Comparison of ENCODE assay signal across 10 mouse cellular contexts in genomic region chr14:79203496-79204158, GRCm38 (mm10). TPM values are rescaled to one million over a fixed set of nuclear protein-coding genes. Genes with fewer than 3 reads are reported as not detected.
DNase-seq lines count a peak whose midpoint lies in the region; ATAC-seq and TF ChIP-seq lines count a peak whose summit lies in the region.
"Had no signal": no experiment of that assay in that cellular context is flagged by ENCODE, and none has a peak within 500 bp of the region (broad histone marks: within the 10 kb centered on the region; RNA-seq: fewer than 3 reads in every experiment).

No protein-coding gene starts in this region.

- no peak for TF ChIP-seq CTCF in heart, postnatal 0 days (IDR thresholded peaks at IDR 0.05; ENCODE audit: low read depth)
- no peak for TF ChIP-seq CTCF in Patski (IDR thresholded peaks at IDR 0.05)

- H3K27me3 ChIP-seq in heart, postnatal 0 days (ENCODE audit: control insufficient read depth, insufficient read depth, low read length): no peaks in the 10 kb centered on the region
- H3K27me3 ChIP-seq in Patski: no peaks in the 10 kb centered on the region
- no peaks in the 10 kb centered on the region for H3K27me3 ChIP-seq in forebrain, embryonic 15.5 days
- H3K27me3 ChIP-seq in midbrain, embryonic 11.5 days (ENCODE audit: control insufficient read depth, insufficient read depth, low read length): no peaks in the 10 kb centered on the region

- no peak overlapping the region; the same call in 1 of the 2 replicates for H3K4me2 ChIP-seq in heart, postnatal 0 days (ENCODE audit: low read depth, low read length)
- no peak overlapping the region for H3K4me2 ChIP-seq in forebrain, embryonic 15.5 days (replicated peaks)
- peak overlapping the region; percentile 25 for H3K4me2 ChIP-seq in midbrain, embryonic 11.5 days

- TF ChIP-seq EP300 in heart, postnatal 0 days (IDR thresholded peaks at IDR 0.05; ENCODE audit: low read depth): no peak

- peak overlapping the region; percentile 43; the same call in 1 of the 2 replicates for H3K27ac ChIP-seq in heart, postnatal 0 days (ENCODE audit: low read depth)
- peak overlapping the region; percentile 85 for H3K27ac ChIP-seq in forebrain, embryonic 15.5 days (replicated peaks)
- H3K27ac ChIP-seq in midbrain, embryonic 11.5 days (ENCODE audit: low read depth, low read length): peak overlapping the region; percentile 81
- H3K27ac ChIP-seq: liver, embryonic 14.5 days had no signal

- ATAC-seq in heart, postnatal 0 days (ENCODE audit: insufficient read depth, low read depth): no peak
- ATAC-seq in Patski: peak; percentile 96
- peak; percentile 91 for ATAC-seq in forebrain, embryonic 15.5 days (replicated peaks)
- ATAC-seq in midbrain, embryonic 11.5 days (ENCODE audit: low FRiP score): peak; percentile 96
- ATAC-seq in inflammation-experienced regulatory T-cells, adult 6 months: no peak

- POLR2A ChIA-PET in Patski (lab: Charles Lee): interaction anchor here (0.7 kb wide), 1 partner anchor 15 kb away, joined by 3 read pairs; no protein-coding TSS in a partner anchor

- H3K36me3 ChIP-seq in heart, postnatal 0 days (replicated peaks; ENCODE audit: control insufficient read depth, insufficient read depth, low read length): 0 out of 2 replicates have a peak, but pooled peaks cover 15% of the 10 kb centered on the region
- no peaks in the 10 kb centered on the region for H3K36me3 ChIP-seq in forebrain, embryonic 15.5 days
- no peaks in the 10 kb centered on the region for H3K36me3 ChIP-seq in midbrain, embryonic 11.5 days (ENCODE audit: control insufficient read depth, insufficient read depth, low read length)

- H3K4me1 ChIP-seq in heart, postnatal 0 days (ENCODE audit: control insufficient read depth, insufficient read depth): no peaks in the 10 kb centered on the region
- peaks cover 53% of the 10 kb centered on the region for H3K4me1 ChIP-seq in forebrain, embryonic 15.5 days
- peaks cover 25% of the 10 kb centered on the region for H3K4me1 ChIP-seq in midbrain, embryonic 11.5 days (ENCODE audit: control insufficient read depth, insufficient read depth, low read length)

- no peak overlapping the region for H3K9ac ChIP-seq in heart, postnatal 0 days (replicated peaks; ENCODE audit: low read depth, low read length)
- H3K9ac ChIP-seq in forebrain, embryonic 15.5 days (replicated peaks): peak overlapping the region; percentile 15; the same call in 1 of the 2 replicates
- H3K9ac ChIP-seq in midbrain, embryonic 11.5 days (ENCODE audit: low read length): peak overlapping the region; percentile 39
- H3K9ac ChIP-seq: liver, embryonic 14.5 days had no signal

- intact Hi-C loops in heart, postnatal 10 days (cut with DNase I): loop anchor here (5.0 kb wide), 1 partner anchor 94 kb away; no protein-coding TSS in a partner anchor

- H3K9me3 ChIP-seq in heart, postnatal 0 days (replicated peaks; ENCODE audit: control insufficient read depth, low read length): no peaks in the 10 kb centered on the region
- no peaks in the 10 kb centered on the region for H3K9me3 ChIP-seq in forebrain, embryonic 15.5 days
- H3K9me3 ChIP-seq in midbrain, embryonic 11.5 days (ENCODE audit: control insufficient read depth, low read length): no peaks in the 10 kb centered on the region

- CTCF ChIA-PET in Patski (lab: Charles Lee): interaction anchor here (1.5 kb wide), 1 partner anchor 16 kb away, joined by 4 read pairs; no protein-coding TSS in a partner anchor

- no peak overlapping the region for H3K4me3 ChIP-seq in heart, postnatal 0 days (ENCODE audit: low read depth, low read length)
- no peak overlapping the region for H3K4me3 ChIP-seq in forebrain, embryonic 15.5 days
- H3K4me3 ChIP-seq in midbrain, embryonic 11.5 days (ENCODE audit: low read depth, low read length): no peak overlapping the region

- in situ Hi-C loops in Patski (cut with MboI; ENCODE audit: low pct_unique_long_range_greater_than_20kb): no loop called here

- no peak for DNase-seq in heart, postnatal 0 days (ENCODE audit: low spot score)
- no peak for DNase-seq in heart, postnatal 10 days
- peak; percentile 94 for DNase-seq in Patski (ENCODE audit: low read depth, low spot score)
- peak; percentile 95 for DNase-seq in midbrain, embryonic 11.5 days (ENCODE audit: low spot score, missing footprints)
- no peak for DNase-seq in lung, postnatal 14 days
- DNase-seq in cerebellum, adult 8-10 months: no peak

- WGBS in heart, postnatal 0 days: 57% methylated on average over 12 of the region's 12 CpGs
- WGBS in forebrain, embryonic 15.5 days: 2% methylated on average over 12 of the region's 12 CpGs
- 1% methylated on average over 12 of the region's 12 CpGs for WGBS in midbrain, embryonic 11.5 days

RNA-seq across cellular contexts. Expression of gene Zfp957, which starts 43.5 kb away (rescaled TPM):
- total RNA-seq in heart, postnatal 0 days (2014; rRNA removed; ENCODE audit: low replicate concordance): not detected in 2 replicates
- not detected in 2 replicates for polyA plus RNA-seq in heart, postnatal 0 days (2015; fragmentation: Nextera tagmentation; extraction: Ambion mirVana)
- total RNA-seq in heart, postnatal 10 days (2021): not detected
- polyA plus RNA-seq in Patski (2021): 0.03 TPM
- not detected in 2 replicates for polyA plus RNA-seq in forebrain, embryonic 15.5 days (2015; fragmentation: Nextera tagmentation; extraction: Ambion mirVana)
- not detected in 2 replicates for polyA plus RNA-seq in midbrain, embryonic 11.5 days (2014; fragmentation: Nextera tagmentation; extraction: Ambion mirVana)
- polyA plus RNA-seq in inflammation-experienced regulatory T-cells, adult 6 months (2017; shearing (Covaris generic)): under 1 TPM in 1 of 3 experiments, not detected in 2; 0.31 TPM
- polyA plus RNA-seq: cortical plate, adult 2 months; liver, embryonic 14.5 days had no signal

Comparison
In these comparisons a context has a peak if more than half of its experiments do, and no peak if none do; other contexts are left out.
1. ATAC-seq: peak in Patski (single experiment), forebrain, embryonic 15.5 days (single experiment) and midbrain, embryonic 11.5 days (single experiment); none in heart, postnatal 0 days (single experiment) and inflammation-experienced regulatory T-cells, adult 6 months (single experiment).
2. DNase-seq: peak in Patski (single experiment) and midbrain, embryonic 11.5 days (single experiment); none in heart, postnatal 0 days (single experiment), heart, postnatal 10 days (0 of 2), lung, postnatal 14 days (single experiment) and cerebellum, adult 8-10 months (single experiment).
3. Peak in every context shown above with its lines, with median percentiles within 50 percentile points of each other: H3K27ac ChIP-seq.